Comparison of ENCODE assay signal across 9 mouse cellular contexts in genomic region chr5:107960532-107961202, GRCm38 (mm10). TPM values are rescaled to one million over a fixed set of nuclear protein-coding genes. Genes with fewer than 3 reads are reported as not detected.
DNase-seq lines count a peak whose midpoint lies in the region; ATAC-seq and TF ChIP-seq lines count a peak whose summit lies in the region.
"Had no signal": no experiment of that assay in that cellular context is flagged by ENCODE, and none has a peak within 500 bp of the region (broad histone marks: within the 10 kb centered on the region; RNA-seq: fewer than 3 reads in every experiment).

No protein-coding gene starts in this region.

- H3K9ac ChIP-seq in kidney, embryonic 16.5 days (replicated peaks; ENCODE audit: low read length): no peak overlapping the region
- peak overlapping the region; percentile 26; the same call in 1 of the 2 replicates for H3K9ac ChIP-seq in stomach, embryonic 16.5 days (ENCODE audit: low read length)
- H3K9ac ChIP-seq in forebrain, embryonic 15.5 days (replicated peaks): no peak overlapping the region

- no peak for DNase-seq in kidney, adult 11 months
- DNase-seq in lung, adult 2 months: no peak
- DNase-seq in adrenal gland, postnatal 4 days (ENCODE audit: low spot score in 2 of 2): no peak
- no peak for DNase-seq in cerebellum, postnatal 10 days

- TF ChIP-seq CTCF in lung, adult 2 months (IDR thresholded peaks at IDR 0.05; ENCODE audit: insufficient read depth, low read length): no peak

- H3K9me3 ChIP-seq in kidney, embryonic 16.5 days (ENCODE audit: low read length): no peaks in the 10 kb centered on the region
- no peaks in the 10 kb centered on the region for H3K9me3 ChIP-seq in stomach, embryonic 16.5 days (replicated peaks; ENCODE audit: control insufficient read depth, low read length)
- H3K9me3 ChIP-seq in forebrain, embryonic 15.5 days: no peaks in the 10 kb centered on the region

- no peak for TF ChIP-seq POLR2A in lung, adult 2 months (IDR thresholded peaks at IDR 0.05; ENCODE audit: borderline replicate concordance, extremely low read depth, low read depth, low read length)

- no peak overlapping the region for H3K4me3 ChIP-seq in kidney, embryonic 16.5 days (ENCODE audit: low read length)
- peak overlapping the region; percentile 58 for H3K4me3 ChIP-seq in lung, adult 2 months (replicated peaks; ENCODE audit: extremely low read depth, low read depth, low read length)
- peak overlapping the region; percentile 16 for H3K4me3 ChIP-seq in stomach, embryonic 16.5 days (replicated peaks; ENCODE audit: low read length)
- H3K4me3 ChIP-seq in forebrain, embryonic 15.5 days: no peak overlapping the region
- H3K4me3 ChIP-seq: myocyte had no signal

- peak overlapping the region; percentile 35 for H3K4me2 ChIP-seq in kidney, embryonic 16.5 days (replicated peaks; ENCODE audit: low read depth, low read length)
- H3K4me2 ChIP-seq in stomach, embryonic 16.5 days (ENCODE audit: low read depth, low read length): peak overlapping the region; percentile 33; the same call in 1 of the 2 replicates
- no peak overlapping the region for H3K4me2 ChIP-seq in forebrain, embryonic 15.5 days (replicated peaks)

- 54% methylated on average over 14 of the region's 14 CpGs for WGBS in kidney, embryonic 16.5 days
- 28% methylated on average over 14 of the region's 14 CpGs for WGBS in lung, adult 2 months
- 52% methylated on average over 14 of the region's 14 CpGs for WGBS in stomach, embryonic 16.5 days
- 86% methylated on average over 14 of the region's 14 CpGs for WGBS in forebrain, embryonic 15.5 days

- no peaks in the 10 kb centered on the region for H3K36me3 ChIP-seq in kidney, embryonic 16.5 days (ENCODE audit: insufficient read depth, low read length)
- H3K36me3 ChIP-seq in stomach, embryonic 16.5 days (ENCODE audit: control insufficient read depth, insufficient read depth, low read length): no peaks in the 10 kb centered on the region
- no peaks in the 10 kb centered on the region for H3K36me3 ChIP-seq in forebrain, embryonic 15.5 days

- no peaks in the 10 kb centered on the region for H3K27me3 ChIP-seq in kidney, embryonic 16.5 days (ENCODE audit: insufficient read depth, low read length)
- no peaks in the 10 kb centered on the region for H3K27me3 ChIP-seq in stomach, embryonic 16.5 days (ENCODE audit: control insufficient read depth, insufficient read depth, low read length)
- H3K27me3 ChIP-seq in forebrain, embryonic 15.5 days: no peaks in the 10 kb centered on the region

- 0 out of 2 replicates have a peak overlapping the region, but pooled peaks have one; percentile 18 for H3K27ac ChIP-seq in kidney, embryonic 16.5 days (ENCODE audit: low read length)
- H3K27ac ChIP-seq in stomach, embryonic 16.5 days (ENCODE audit: low read length): no peak overlapping the region
- no peak overlapping the region for H3K27ac ChIP-seq in forebrain, embryonic 15.5 days (replicated peaks)

- peak; percentile 61; the same call in 1 of the 2 replicates for ATAC-seq in kidney, embryonic 16.5 days (ENCODE audit: low FRiP score, low TSS enrichment)
- peak; percentile 77 for ATAC-seq in erythroid progenitor cell, adult 5-6 weeks (replicated peaks; ENCODE audit: low FRiP score, poor library complexity, severe bottlenecking)
- ATAC-seq in stomach, embryonic 16.5 days (ENCODE audit: insufficient read depth, low FRiP score): peak; percentile 50; the same call in 1 of the 2 replicates
- no peak for ATAC-seq in forebrain, embryonic 15.5 days (replicated peaks)

- peaks cover 14% of the 10 kb centered on the region for H3K4me1 ChIP-seq in kidney, embryonic 16.5 days (ENCODE audit: insufficient read depth, low read length)
- 0 out of 2 replicates have a peak, but pooled peaks cover 4% of the 10 kb centered on the region for H3K4me1 ChIP-seq in lung, adult 2 months (ENCODE audit: control insufficient read depth, insufficient read depth, low read length)
- H3K4me1 ChIP-seq in stomach, embryonic 16.5 days (ENCODE audit: control insufficient read depth, insufficient read depth, low read length): peaks cover 11% of the 10 kb centered on the region; the same call in 1 of the 2 replicates
- peaks cover 18% of the 10 kb centered on the region for H3K4me1 ChIP-seq in forebrain, embryonic 15.5 days

RNA-seq across cellular contexts. Expression of gene Fam69a, which starts 26.2 kb away (rescaled TPM):
- polyA plus RNA-seq in kidney, embryonic 16.5 days (2015; fragmentation: Nextera tagmentation; extraction: Ambion mirVana): 19.6 and 20.8 TPM in 2 replicates
- 34.4 and 36.8 TPM in 2 replicates for total RNA-seq in erythroid progenitor cell, adult 5-6 weeks (2015; ENCODE audit: low replicate concordance)
- 10.4 and 26.4 TPM in 2 replicates for total RNA-seq in erythroid progenitor cell, adult 5-6 weeks (2017; ENCODE audit: low replicate concordance)
- 1.6 and 4.4 TPM in 2 replicates for polyA plus RNA-seq in lung, adult 2 months (2012; rRNA removed)
- polyA plus RNA-seq in stomach, embryonic 16.5 days (2015; fragmentation: Nextera tagmentation; extraction: Ambion mirVana): 30.0 and 32.1 TPM in 2 replicates
- polyA plus RNA-seq in forebrain, embryonic 15.5 days (2015; fragmentation: Nextera tagmentation; extraction: Ambion mirVana): 31.5 and 31.9 TPM in 2 replicates
- 10 to 100 TPM in 1 of 2 experiments, 1 to 10 TPM in 1; 9.8 to 10.1 TPM for total RNA-seq in adrenal gland, postnatal 4 days (2021)

Comparison
In these comparisons a context has a peak if more than half of its experiments do, and no peak if none do; other contexts are left out.
1. H3K4me3 ChIP-seq: peak in lung, adult 2 months (single experiment) and stomach, embryonic 16.5 days (single experiment); none in kidney, embryonic 16.5 days (single experiment) and forebrain, embryonic 15.5 days (single experiment).